Mouse (Mus musculus): ENCODE results near the gene Srsf10.

DNA sequence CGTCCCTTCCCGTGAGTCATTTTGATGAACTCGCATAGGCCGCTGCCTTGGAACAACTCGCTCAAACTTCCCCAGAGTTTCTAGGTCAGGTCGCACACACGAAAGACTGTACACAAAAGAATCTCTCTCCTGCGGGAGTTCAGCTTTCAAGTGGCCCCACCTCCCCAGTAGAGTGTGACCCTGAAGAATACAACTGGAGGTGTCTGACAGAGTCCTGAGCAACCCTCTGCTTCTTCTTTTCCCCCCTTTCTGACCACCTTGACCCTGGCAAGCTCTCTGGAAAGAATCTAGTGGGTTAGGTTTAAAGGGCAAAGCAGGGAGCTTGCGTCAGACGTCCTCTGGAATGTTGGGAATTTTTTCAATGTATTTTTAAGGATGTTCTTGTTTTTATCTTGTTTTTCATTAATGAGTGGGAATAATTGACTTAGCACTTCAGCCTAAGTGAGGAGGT is 27.9 kb downstream of the Srsf10 start:
- no peak for TF ChIP-seq TAL1 (IDR thresholded peaks at IDR 0.05; ENCODE audit: low read length)
- TF ChIP-seq GATA1 (IDR thresholded peaks at IDR 0.05; ENCODE audit: low read length) = no peak
